Mouse (Mus musculus) E14TG2a.4 (cell line): ENCODE results near the gene 1190007I07Rik.

Source experiments
- CTCF ChIP-seq: conservative IDR thresholded peaks from 2 replicates; pipeline ENCODE4 v1.5.1; 2014; ENCODE audit warnings: low read length
- NANOG ChIP-seq: IDR thresholded peaks from 2 replicates; pipeline ENCODE4 v1.6.1; 2014; ENCODE audit warnings: borderline replicate concordance, low read length, mixed read lengths
- POU5F1 ChIP-seq: IDR thresholded peaks from 2 replicates; pipeline ENCODE4 v1.6.1; 2014; ENCODE audit warnings: low read length, borderline replicate concordance

- no peak for TF ChIP-seq CTCF
- no peak for TF ChIP-seq NANOG
- TF ChIP-seq POU5F1: no peak
These were observed 28.2 kb upstream of the 1190007I07Rik start for GRCm38 (mm10) chr10:82651221-82651620.
